Mouse (Mus musculus): ENCODE data around the gene Nupr1l. TPM values are rescaled to one million over a fixed set of nuclear protein-coding genes. Genes with fewer than 3 reads are reported as not detected.
A peak's percentile ranks its signal among the peaks of the same experiment; 100 is the strongest.
"Not testable (repeated sequence)": the region's sequence is repeated elsewhere in the genome, so short reads cannot be mapped to it uniquely, and the experiment has no call there.

The Nupr1l gene
- polyA plus RNA-seq, 1 experiment from 2014 or later, result 6.6 TPM

DNA sequence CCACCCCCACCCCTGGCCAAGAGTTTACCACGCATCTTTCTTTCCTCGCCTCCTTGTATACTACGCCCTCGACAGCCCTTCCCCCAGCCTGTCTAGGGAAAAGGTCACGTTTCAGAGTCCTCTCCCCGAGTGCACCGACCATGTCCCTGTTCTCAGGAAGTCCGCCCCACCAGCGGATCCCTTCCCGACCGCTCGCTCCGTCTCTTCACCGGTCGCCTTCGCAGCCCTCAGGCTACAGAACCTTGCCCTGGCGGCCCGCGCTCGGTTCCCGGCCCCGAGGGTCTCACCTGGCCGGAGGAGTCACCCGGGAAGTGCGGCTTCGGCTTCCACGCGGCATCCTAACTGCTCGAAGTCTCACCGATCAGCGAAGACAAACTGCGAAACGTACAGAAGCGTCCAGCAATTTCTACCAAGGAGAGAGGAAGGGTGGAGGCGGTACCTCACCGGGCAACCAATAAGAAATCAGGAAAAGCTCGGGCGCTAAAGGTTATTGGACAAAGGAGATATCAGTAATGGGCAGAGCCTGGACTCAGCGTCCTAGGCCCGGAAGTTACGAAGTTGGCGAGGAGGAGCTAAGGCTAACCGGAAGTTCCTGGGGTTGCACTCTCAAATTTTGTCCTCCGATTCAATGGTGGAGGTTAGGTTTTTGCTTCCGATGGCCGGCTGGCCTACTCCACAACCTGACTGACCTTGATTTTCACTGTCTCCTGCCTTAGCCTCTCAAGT is 21.3 kb upstream of the Nupr1l start, which contains the start of gene Chchd2:
TSS of gene Chchd2 (minus strand) at position 560 of the 726 bp plus-strand sequence.
- peaks cover 17% of the 10 kb centered on the region for H3K36me3 ChIP-seq
- H3K9ac ChIP-seq, result peak within 1 kb of the TSS; percentile 81
- H3K4me2 ChIP-seq (replicated peaks), result peak within 1 kb of the TSS; percentile 65
- ATAC-seq (ENCODE audit: low FRiP score), result peak; percentile 100
- WGBS, result under 1% methylated on average over 46 of the region's 46 CpGs
- peak within 1 kb of the TSS; percentile 93 for H3K27ac ChIP-seq
- H3K4me3 ChIP-seq, result peak within 1 kb of the TSS; percentile 80
- no peaks in the 10 kb centered on the region for H3K9me3 ChIP-seq (replicated peaks)
- no peaks in the 10 kb centered on the region for H3K27me3 ChIP-seq
- peaks cover 16% of the 10 kb centered on the region for H3K4me1 ChIP-seq

DNA sequence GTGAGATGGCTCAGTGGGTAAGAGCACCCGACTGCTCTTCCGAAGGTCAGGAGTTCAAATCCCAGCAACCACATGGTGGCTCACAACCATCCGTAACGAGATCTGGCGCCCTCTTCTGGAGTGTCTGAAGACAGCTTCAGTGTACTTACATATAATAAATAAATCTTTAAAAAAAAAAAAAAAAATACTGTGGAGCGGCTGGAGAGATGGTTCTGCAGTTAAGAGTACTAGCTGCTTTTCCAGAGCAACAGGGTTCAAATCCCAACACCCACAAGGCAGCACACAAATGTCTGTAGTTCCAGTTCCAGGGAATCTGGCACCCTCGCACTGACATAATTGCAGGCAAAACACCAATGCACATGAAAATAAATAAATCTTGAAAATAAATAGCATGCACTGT is 17.9 kb upstream of the Nupr1l start:
- not testable (repeated sequence) for H3K27me3 ChIP-seq; H3K4me2 ChIP-seq (replicated peaks); H3K27ac ChIP-seq; H3K36me3 ChIP-seq; H3K9me3 ChIP-seq (replicated peaks); ATAC-seq (ENCODE audit: low FRiP score); H3K4me3 ChIP-seq; H3K9ac ChIP-seq
- 76% methylated on average over 7 of the region's 7 CpGs for WGBS
- H3K4me1 ChIP-seq, result peaks cover 10% of the 10 kb centered on the region

DNA sequence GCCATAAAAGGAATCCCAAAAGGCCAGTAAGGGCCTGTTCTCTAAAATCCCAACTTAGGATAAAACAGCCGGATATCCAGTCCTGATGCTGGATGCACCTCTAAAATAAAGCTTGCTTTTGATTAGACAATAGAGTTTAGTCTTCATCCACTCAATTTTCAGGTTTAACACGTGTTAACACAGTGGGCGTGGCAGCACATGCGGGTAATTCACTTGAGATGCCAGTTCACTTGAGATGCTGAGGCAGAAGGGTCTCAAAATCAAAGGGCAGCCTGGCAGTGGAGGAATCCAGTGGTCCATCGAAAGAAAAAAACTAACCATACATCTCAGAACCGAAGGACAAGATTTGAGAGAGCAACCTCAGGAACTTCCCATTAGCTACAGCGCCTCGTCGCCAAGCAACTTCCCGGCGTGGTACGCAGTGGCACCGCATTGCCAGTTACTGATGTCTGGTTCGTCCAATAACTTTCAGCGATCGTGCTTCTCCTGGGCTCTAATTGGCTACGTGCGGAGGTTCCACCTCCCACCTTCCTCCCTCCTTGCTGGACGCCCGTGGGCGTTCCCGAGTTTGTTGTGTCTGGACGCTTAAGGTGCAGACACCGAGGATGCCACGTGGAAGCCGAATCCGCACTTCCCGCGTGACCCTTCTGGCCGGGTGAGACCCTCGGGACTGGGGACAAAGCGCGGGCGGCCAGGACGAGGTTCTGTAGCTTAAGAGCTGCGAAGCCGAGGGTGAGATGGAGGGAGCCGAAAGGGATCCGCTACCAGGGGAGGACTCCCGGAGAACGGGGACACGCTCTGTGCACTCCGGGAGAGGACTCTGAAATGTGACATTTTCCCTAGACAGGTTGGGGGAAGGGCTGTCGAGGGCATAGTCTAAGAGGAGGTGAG is 12.9 kb upstream of the Nupr1l start, which contains the start of gene Zbed5:
TSS of gene Zbed5 (plus strand) at position 526 of the 891 bp plus-strand sequence.
- ATAC-seq (ENCODE audit: low FRiP score), result peak; percentile 98
- WGBS, result 3% methylated on average over 44 of the region's 44 CpGs
- Histone ChIP-seq H3K4me3 (peak within 1 kb of the TSS; percentile 68), H3K4me2 (replicated peaks) (peak within 1 kb of the TSS; percentile 77), H3K36me3 (no peaks in the 10 kb centered on the region), H3K4me1 (peaks cover 6% of the 10 kb centered on the region; the same call in 1 of the 2 replicates), H3K9me3 (replicated peaks) (no peaks in the 10 kb centered on the region), H3K27ac (no peak within 1 kb of the TSS), H3K9ac (peak within 1 kb of the TSS; percentile 64), H3K27me3 (no peaks in the 10 kb centered on the region)

DNA sequence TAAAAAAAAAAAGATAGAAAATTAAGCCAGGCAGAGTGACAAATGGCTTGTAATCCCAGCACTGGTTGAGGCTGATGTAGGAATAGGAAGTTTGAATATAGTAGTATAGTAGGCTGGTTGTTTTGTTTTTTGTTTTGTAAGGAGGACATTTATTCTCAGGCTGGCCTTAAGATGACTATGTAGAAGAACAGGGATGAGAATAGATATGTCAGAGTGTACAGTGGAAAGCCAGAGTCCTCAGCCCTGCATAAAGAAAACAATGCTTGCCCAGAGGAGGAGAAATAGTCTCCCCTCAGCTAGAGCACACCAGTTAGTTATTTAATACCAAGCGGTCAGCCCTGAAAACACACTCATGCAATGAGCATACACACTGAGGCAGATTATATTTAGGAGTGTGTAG is 9.9 kb upstream of the Nupr1l start, which contains the start of gene Phkg1:
TSS of gene Phkg1 (minus strand) at position 101 of the 400 bp plus-strand sequence.
- H3K9me3 ChIP-seq (replicated peaks), result no peaks in the 10 kb centered on the region
- no peak within 1 kb of the TSS for H3K4me2 ChIP-seq (replicated peaks)
- H3K27ac ChIP-seq, result no peak within 1 kb of the TSS
- H3K36me3 ChIP-seq, result peaks cover 14% of the 10 kb centered on the region; the same call in 1 of the 2 replicates
- no peaks in the 10 kb centered on the region for H3K27me3 ChIP-seq
- peaks cover 6% of the 10 kb centered on the region; the same call in 1 of the 2 replicates for H3K4me1 ChIP-seq
- WGBS, result 100% methylated on average over 1 of the region's 1 CpGs
- ATAC-seq (ENCODE audit: low FRiP score), result no peak
- no peak within 1 kb of the TSS for H3K4me3 ChIP-seq
- no peak within 1 kb of the TSS for H3K9ac ChIP-seq

DNA sequence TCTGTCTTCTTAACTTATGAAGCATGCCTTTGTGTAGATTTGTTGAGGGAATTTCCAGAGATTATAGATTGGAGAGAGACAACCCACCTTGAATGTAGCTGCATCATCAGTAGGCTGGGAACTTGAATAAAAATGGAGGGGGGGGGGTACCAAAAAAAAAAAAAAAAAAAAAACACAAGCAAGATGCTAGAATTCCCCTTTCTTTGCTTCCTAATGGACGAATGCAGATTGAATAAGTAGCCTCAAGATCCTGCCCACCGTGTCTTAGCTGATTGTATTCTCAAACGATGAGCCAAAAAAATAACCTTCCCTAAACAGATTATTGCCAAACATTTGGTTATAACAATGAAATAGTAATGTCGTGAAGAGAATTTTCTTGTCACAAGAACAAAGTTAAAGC is 565 bp upstream of the Nupr1l start:
- H3K4me2 ChIP-seq (replicated peaks), result peak overlapping the region; percentile 78
- peak overlapping the region; percentile 64 for H3K4me3 ChIP-seq
- H3K27ac ChIP-seq, result peak overlapping the region; percentile 98
- peaks cover 5% of the 10 kb centered on the region; the same call in 1 of the 2 replicates for H3K4me1 ChIP-seq
- H3K9me3 ChIP-seq (replicated peaks), result no peaks in the 10 kb centered on the region
- peak overlapping the region; percentile 77 for H3K9ac ChIP-seq
- 29% methylated on average over 4 of the region's 4 CpGs for WGBS
- no peaks in the 10 kb centered on the region for H3K27me3 ChIP-seq
- 0 out of 2 replicates have a peak, but pooled peaks cover 2% of the 10 kb centered on the region for H3K36me3 ChIP-seq
- ATAC-seq (ENCODE audit: low FRiP score), result no peak

DNA sequence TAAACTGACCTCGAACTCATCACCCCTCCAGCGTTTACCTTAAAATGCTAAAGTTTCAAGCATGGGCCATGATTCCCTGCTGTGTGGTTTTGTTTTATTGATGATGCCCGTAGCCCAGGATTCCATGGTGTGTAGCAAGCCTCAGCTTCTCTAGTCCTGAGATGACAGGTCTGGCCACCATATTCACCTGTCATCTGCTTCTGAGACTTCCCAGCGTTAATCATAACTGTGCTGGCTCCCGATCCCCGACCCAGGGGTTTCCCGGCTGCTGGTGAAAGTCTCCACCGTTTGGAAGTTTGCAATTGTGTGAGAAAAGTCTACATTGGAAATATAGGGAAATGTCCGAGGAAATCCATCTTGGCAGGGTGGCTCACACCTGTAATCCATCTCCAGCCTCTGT is 807 bp downstream of the Nupr1l start:
- Histone ChIP-seq H3K36me3 (no peaks in the 10 kb centered on the region), H3K9me3 (replicated peaks) (no peaks in the 10 kb centered on the region), H3K4me1 (peaks cover 5% of the 10 kb centered on the region; the same call in 1 of the 2 replicates), H3K4me3 (peak overlapping the region; percentile 64), H3K9ac (peak overlapping the region; percentile 77), H3K27ac (peak overlapping the region; percentile 98; the same call in 1 of the 2 replicates), H3K4me2 (replicated peaks) (peak overlapping the region; percentile 78), H3K27me3 (no peaks in the 10 kb centered on the region)
- 72% methylated on average over 9 of the region's 9 CpGs for WGBS
- peak; percentile 37; the same call in 1 of the 2 replicates for ATAC-seq (ENCODE audit: low FRiP score)

DNA sequence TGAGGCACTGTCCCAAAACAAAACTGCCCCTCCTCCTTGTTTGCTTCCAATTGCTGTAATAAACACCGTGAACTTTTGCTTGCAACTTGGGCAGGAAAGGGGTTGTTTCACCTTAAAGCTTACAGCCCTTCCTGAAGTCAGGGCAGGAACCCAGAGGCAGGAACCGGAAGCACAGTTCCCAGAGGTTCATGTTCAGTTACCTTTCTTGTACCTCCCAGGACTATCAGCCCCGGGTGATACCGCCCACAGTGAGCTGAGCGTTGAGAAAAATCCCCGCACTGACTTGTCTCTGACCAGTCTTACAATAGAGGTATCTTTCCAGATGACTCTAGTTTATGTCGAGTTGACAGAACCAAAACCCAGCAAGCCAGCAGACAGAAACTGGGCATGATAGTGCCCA is 1.3 kb downstream of the Nupr1l start:
- Histone ChIP-seq H3K27me3 (no peaks in the 10 kb centered on the region), H3K4me1 (peaks cover 5% of the 10 kb centered on the region; the same call in 1 of the 2 replicates), H3K27ac (no peak overlapping the region), H3K4me3 (no peak overlapping the region), H3K4me2 (replicated peaks) (0 out of 2 replicates have a peak overlapping the region, but pooled peaks have one; percentile 78), H3K36me3 (no peaks in the 10 kb centered on the region), H3K9me3 (replicated peaks) (no peaks in the 10 kb centered on the region), H3K9ac (no peak overlapping the region)
- no peak for ATAC-seq (ENCODE audit: low FRiP score)
- WGBS, result 82% methylated on average over 7 of the region's 7 CpGs

DNA sequence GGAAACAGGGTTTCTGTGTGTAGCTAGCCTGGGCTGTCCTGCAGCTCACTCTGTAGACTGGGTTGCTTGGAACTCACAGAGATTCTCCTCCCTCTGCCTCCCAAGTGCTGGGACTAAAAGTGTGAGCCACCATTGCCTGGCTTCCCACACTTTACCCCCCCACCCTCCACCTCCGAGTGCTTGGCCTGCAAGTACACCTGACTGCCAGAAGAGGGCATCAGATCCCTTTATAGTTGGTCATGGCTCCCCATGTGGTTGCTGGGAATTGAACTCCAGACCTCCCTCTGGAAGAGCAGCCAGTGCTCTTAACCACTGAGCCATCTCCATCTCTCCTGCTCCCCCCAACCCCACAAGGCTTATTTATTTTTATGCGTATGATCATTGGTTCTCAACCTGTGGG is 5.7 kb downstream of the Nupr1l start:
- no peaks in the 10 kb centered on the region for H3K36me3 ChIP-seq
- no peak overlapping the region for H3K4me3 ChIP-seq
- ATAC-seq (ENCODE audit: low FRiP score), result no peak
- peaks cover 3% of the 10 kb centered on the region; the same call in 1 of the 2 replicates for H3K4me1 ChIP-seq
- H3K9me3 ChIP-seq (replicated peaks), result no peaks in the 10 kb centered on the region
- H3K4me2 ChIP-seq (replicated peaks), result no peak overlapping the region
- H3K9ac ChIP-seq, result no peak overlapping the region
- H3K27me3 ChIP-seq, result no peaks in the 10 kb centered on the region
- 26% methylated on average over 2 of the region's 2 CpGs for WGBS
- no peak overlapping the region for H3K27ac ChIP-seq

DNA sequence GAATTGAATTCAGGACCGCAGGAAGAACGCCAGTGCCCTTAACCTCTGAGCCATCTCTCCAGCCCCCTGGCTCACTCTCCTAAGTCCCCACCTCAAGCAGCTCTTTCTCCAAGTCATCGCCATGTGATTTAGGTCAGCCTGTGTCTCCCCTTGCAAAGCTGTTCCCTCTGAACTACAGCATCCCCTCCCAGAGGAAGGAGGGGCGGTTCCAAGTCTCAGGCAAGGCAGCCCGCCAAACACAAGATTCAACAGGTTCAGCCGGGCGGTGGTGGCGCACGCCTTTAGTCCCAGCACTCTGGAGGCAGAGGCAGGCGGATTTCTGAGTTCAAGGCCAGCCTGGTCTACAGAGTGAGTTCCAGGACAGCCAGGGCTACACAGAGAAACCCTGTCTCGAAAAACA is 7.2 kb downstream of the Nupr1l start:
- not testable (repeated sequence) for H3K27ac ChIP-seq; H3K9ac ChIP-seq; H3K36me3 ChIP-seq; H3K27me3 ChIP-seq; ATAC-seq (ENCODE audit: low FRiP score); H3K4me2 ChIP-seq (replicated peaks); H3K4me3 ChIP-seq; H3K4me1 ChIP-seq; H3K9me3 ChIP-seq (replicated peaks)
- 89% methylated on average over 11 of the region's 11 CpGs for WGBS

DNA sequence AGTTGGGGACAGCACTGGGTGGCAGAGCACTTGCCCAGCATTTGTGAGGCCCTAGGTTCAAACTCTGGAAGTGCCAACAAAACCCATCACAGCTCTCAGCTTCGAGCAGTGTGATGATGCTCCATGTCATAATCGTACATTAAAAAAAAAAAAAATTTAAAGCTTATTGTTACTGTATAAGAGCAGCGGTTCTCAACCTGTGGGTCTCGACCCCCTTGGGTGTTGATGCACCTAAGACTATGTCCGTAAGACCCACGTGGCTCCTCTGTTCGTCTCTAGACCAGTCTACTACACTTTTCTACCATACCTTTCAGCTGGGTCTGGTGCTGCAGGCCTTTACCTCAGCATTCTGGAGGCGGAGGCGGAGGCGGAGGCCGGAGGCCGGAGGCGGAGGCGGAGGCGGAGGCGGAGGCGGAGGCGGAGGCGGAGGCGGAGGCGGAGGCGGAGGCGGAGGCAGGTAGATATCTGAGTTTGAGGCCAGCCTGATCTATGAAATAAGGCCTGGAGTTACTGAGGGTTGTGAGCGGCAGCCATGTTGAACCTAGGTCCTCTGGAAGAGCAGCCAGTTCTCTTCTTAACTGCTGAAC is 9.8 kb downstream of the Nupr1l start:
- no peak for ATAC-seq (ENCODE audit: low FRiP score)
- no peaks in the 10 kb centered on the region for H3K36me3 ChIP-seq
- 90% methylated on average over 24 of the region's 24 CpGs for WGBS
- no peaks in the 10 kb centered on the region for H3K27me3 ChIP-seq
- no peak overlapping the region for H3K4me2 ChIP-seq (replicated peaks)
- H3K9me3 ChIP-seq (replicated peaks), result no peaks in the 10 kb centered on the region
- H3K4me3 ChIP-seq, result no peak overlapping the region
- no peaks in the 10 kb centered on the region for H3K4me1 ChIP-seq
- no peak overlapping the region for H3K27ac ChIP-seq
- H3K9ac ChIP-seq, result no peak overlapping the region

DNA sequence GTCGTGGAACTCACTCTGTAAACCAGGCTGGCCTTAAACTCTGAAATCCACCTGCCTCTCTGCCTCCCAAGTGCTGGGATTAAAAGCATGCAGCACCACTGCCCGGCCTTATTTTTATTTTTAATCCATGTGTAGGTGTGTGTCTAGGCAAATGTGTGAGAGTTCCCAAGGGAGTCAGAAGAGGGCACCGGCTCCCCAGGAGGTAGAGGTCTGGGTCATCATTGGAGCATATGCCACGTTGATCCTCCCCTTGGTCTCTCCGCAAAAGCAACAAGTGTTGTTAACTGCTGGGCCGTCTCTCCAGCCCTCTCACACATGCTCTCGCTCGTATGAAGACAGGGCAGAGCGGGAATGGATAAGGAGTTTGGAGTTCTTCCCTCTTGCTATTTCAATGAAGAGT is 10.4 kb downstream of the Nupr1l start:
- no peaks in the 10 kb centered on the region for H3K27me3 ChIP-seq
- no peak overlapping the region for H3K9ac ChIP-seq
- no peak overlapping the region for H3K27ac ChIP-seq
- H3K4me3 ChIP-seq, result no peak overlapping the region
- 81% methylated on average over 9 of the region's 9 CpGs for WGBS
- no peak overlapping the region for H3K4me2 ChIP-seq (replicated peaks)
- ATAC-seq (ENCODE audit: low FRiP score), result no peak
- H3K36me3 ChIP-seq, result no peaks in the 10 kb centered on the region
- no peaks in the 10 kb centered on the region for H3K4me1 ChIP-seq
- no peaks in the 10 kb centered on the region for H3K9me3 ChIP-seq (replicated peaks)

DNA sequence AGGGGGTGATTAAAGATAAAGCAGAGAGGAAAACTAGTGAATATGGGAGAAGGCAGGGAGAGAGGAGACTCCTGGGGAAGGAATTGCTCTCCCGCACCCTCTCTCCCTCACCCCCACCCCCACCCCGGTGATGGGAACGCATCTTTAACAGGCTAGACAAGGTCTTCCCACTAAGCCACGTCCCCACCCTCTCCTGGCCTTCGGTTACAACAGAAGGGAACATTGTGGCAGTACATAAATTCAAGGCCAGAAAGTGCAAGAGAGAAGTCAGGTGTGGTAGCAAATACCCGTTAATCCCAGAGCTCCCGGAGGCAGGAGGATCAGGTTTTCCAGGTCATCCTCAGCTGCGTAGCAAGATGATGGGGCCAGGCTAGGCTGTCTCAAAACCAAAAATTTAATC is 11.0 kb downstream of the Nupr1l start:
- 72% methylated on average over 8 of the region's 8 CpGs for WGBS

More for the DNA sequence above, 11.0 kb downstream of the Nupr1l start:
- no peaks in the 10 kb centered on the region for H3K9me3 ChIP-seq (replicated peaks)
- H3K36me3 ChIP-seq, result no peaks in the 10 kb centered on the region
- H3K4me1 ChIP-seq, result no peaks in the 10 kb centered on the region
- no peak overlapping the region for H3K4me2 ChIP-seq (replicated peaks)
- H3K4me3 ChIP-seq, result no peak overlapping the region
- no peak overlapping the region for H3K9ac ChIP-seq
- no peak for ATAC-seq (ENCODE audit: low FRiP score)
- no peak overlapping the region for H3K27ac ChIP-seq
- H3K27me3 ChIP-seq, result no peaks in the 10 kb centered on the region

Measured in hindbrain, embryonic 12.5 days (tissue).